Mouse (Mus musculus) MEL-GATA-1-ER (cell line): ENCODE results near the gene Pabpc1l.
A peak's percentile ranks its signal among the peaks of the same experiment; 100 is the strongest.

Source experiments
- DNase-seq: peaks from one replicate; pipeline ENCODE4 v3.0.0-alpha.2; 2012; ENCODE audit warnings: low read depth; ENCODE audit errors: extremely low read depth

Gene Pabpc1l

GRCm38 (mm10) chr2:164025150-164025549, at the start of gene Pabpc1l:
Gene Pabpc1l, plus strand, starts transcription at chr2:164025450.
- DNase-seq = no peak

GRCm38 (mm10) chr2:163976448-163976847, 48.8 kb upstream of the Pabpc1l start:
- no peak for DNase-seq

- peak; percentile 45 for DNase-seq
Observed at GRCm38 (mm10) chr2:163987233-163987632, 38.0 kb upstream of the Pabpc1l start.

GRCm38 (mm10) chr2:163992871-163993270, 32.4 kb upstream of the Pabpc1l start:
- DNase-seq = no peak

GRCm38 (mm10) chr2:163994654-163994976, 30.6 kb upstream of the Pabpc1l start, which contains the start of gene Ywhab:
Gene Ywhab, plus strand, starts transcription at chr2:163994960.
- DNase-seq = no peak

- DNase-seq = peak; percentile 97
Observed at GRCm38 (mm10) chr2:163994977-163995862, 30.0 kb upstream of the Pabpc1l start.

- DNase-seq = no peak
Observed at GRCm38 (mm10) chr2:163996275-163996674, 29.0 kb upstream of the Pabpc1l start.

- no peak for DNase-seq
Observed at GRCm38 (mm10) chr2:163996899-163997298, 28.4 kb upstream of the Pabpc1l start.

GRCm38 (mm10) chr2:163998981-163999380, 26.3 kb upstream of the Pabpc1l start:
- no peak for DNase-seq

- DNase-seq = no peak
Observed at GRCm38 (mm10) chr2:164002637-164003036, 22.6 kb upstream of the Pabpc1l start.

GRCm38 (mm10) chr2:164004503-164004902, 20.7 kb upstream of the Pabpc1l start:
- no peak for DNase-seq

GRCm38 (mm10) chr2:164006932-164007331, 18.3 kb upstream of the Pabpc1l start:
- DNase-seq = no peak

GRCm38 (mm10) chr2:164007547-164007946, 17.7 kb upstream of the Pabpc1l start:
- DNase-seq = no peak

GRCm38 (mm10) chr2:164007987-164008545, 17.2 kb upstream of the Pabpc1l start:
- DNase-seq = no peak

- DNase-seq = no peak
Observed at GRCm38 (mm10) chr2:164009227-164009626, 16.0 kb upstream of the Pabpc1l start.

GRCm38 (mm10) chr2:164010496-164010895, 14.8 kb upstream of the Pabpc1l start:
- no peak for DNase-seq

GRCm38 (mm10) chr2:164010944-164011343, 14.3 kb upstream of the Pabpc1l start:
- DNase-seq = no peak

GRCm38 (mm10) chr2:164015304-164015703, 9.9 kb upstream of the Pabpc1l start:
- no peak for DNase-seq

GRCm38 (mm10) chr2:164018910-164019309, 6.3 kb upstream of the Pabpc1l start:
- no peak for DNase-seq

GRCm38 (mm10) chr2:164019943-164020342, 5.3 kb upstream of the Pabpc1l start:
- no peak for DNase-seq

GRCm38 (mm10) chr2:164022104-164022503, 3.1 kb upstream of the Pabpc1l start:
- no peak for DNase-seq

GRCm38 (mm10) chr2:164031147-164031546, 5.9 kb downstream of the Pabpc1l start:
- no peak for DNase-seq

GRCm38 (mm10) chr2:164032973-164033372, 7.7 kb downstream of the Pabpc1l start:
- DNase-seq = no peak
